Mouse (Mus musculus) gastrocnemius, postnatal 14 days (tissue): Measurements from ENCODE around the gene Rgl1. TPM values are rescaled to one million over a fixed set of nuclear protein-coding genes. Genes with fewer than 3 reads are reported as not detected.
"Not testable (repeated sequence)": the region's sequence is repeated elsewhere in the genome, so short reads cannot be mapped to it uniquely, and the experiment has no call there.

Experiments used
- DNase-seq: peaks from one replicate; pipeline ENCODE4 v3.0.0; 2021; ENCODE audit warnings: mixed read lengths
- intact Hi-C: fragments of 180-260 bp; cut with DNase I; formaldehyde crosslinking; loops from one replicate; pipeline ENCODE4 v1.15.1; 2025; ENCODE audit warnings: low total_unique reads
- total RNA-seq, 2 experiments: library from RNA; stranded (reverse); gene quantifications; 2 replicates each; pipeline ENCODE4 v1.2.3; 2021

Gene Rgl1
- total RNA-seq, 2 experiments from 2014 or later, result 19.6 to 23.3 TPM

- intact Hi-C loops, result loop anchor here (10.0 kb wide), 1 partner anchor 115 kb away; the partner anchor contains the start of gene Smg7
- no peak for DNase-seq
These were observed 24.1 kb upstream of the Rgl1 start for GRCm38 (mm10) chr1:152790254-152790653.

- intact Hi-C loops, result no loop called here
- no peak for DNase-seq
These were observed 22.0 kb upstream of the Rgl1 start for GRCm38 (mm10) chr1:152788121-152788660.

GRCm38 (mm10) chr1:152786953-152787352 lies 20.8 kb upstream of the Rgl1 start:
- no peak for DNase-seq
- intact Hi-C loops, result no loop called here

GRCm38 (mm10) chr1:152785446-152785845 lies 19.3 kb upstream of the Rgl1 start:
- DNase-seq, intact Hi-C loops: not testable (repeated sequence)

- no peak for DNase-seq
- intact Hi-C loops, result no loop called here
These were observed 18.5 kb upstream of the Rgl1 start for GRCm38 (mm10) chr1:152784620-152785019.

GRCm38 (mm10) chr1:152779071-152779737 lies 13.1 kb upstream of the Rgl1 start:
- peak; percentile 75 for DNase-seq
- intact Hi-C loops, result no loop called here

GRCm38 (mm10) chr1:152774601-152775000 lies 8.4 kb upstream of the Rgl1 start:
- DNase-seq, intact Hi-C loops: not testable (repeated sequence)

GRCm38 (mm10) chr1:152771016-152771415 lies 4.9 kb upstream of the Rgl1 start:
- intact Hi-C loops, result no loop called here
- DNase-seq, result no peak

- peak; percentile 73 for DNase-seq
- intact Hi-C loops, result no loop called here
These were observed 1.8 kb upstream of the Rgl1 start for GRCm38 (mm10) chr1:152767749-152768488.

- intact Hi-C loops, result no loop called here
- peak; percentile 27 for DNase-seq
These were observed 925 bp upstream of the Rgl1 start for GRCm38 (mm10) chr1:152766804-152767748.

- no peak for DNase-seq
- intact Hi-C loops, result no loop called here
These were observed 4.4 kb downstream of the Rgl1 start for GRCm38 (mm10) chr1:152761791-152762190.

- no peak for DNase-seq
These were observed 15.7 kb downstream of the Rgl1 start, which contains the start of gene Apobec4 for GRCm38 (mm10) chr1:152750312-152750965. Apobec4 (plus strand) TSS chr1:152750551.

GRCm38 (mm10) chr1:152749276-152749675 lies 16.9 kb downstream of the Rgl1 start:
- intact Hi-C loops, result no loop called here
- DNase-seq, result no peak

More at GRCm38 (mm10) chr1:152750312-152750965, 15.7 kb downstream of the Rgl1 start, which contains the start of gene Apobec4:
- intact Hi-C loops, result no loop called here

- intact Hi-C loops, result loop anchor here (2.0 kb wide), 1 partner anchor 226 kb away; no protein-coding TSS in a partner anchor
- peak; percentile 75 for DNase-seq
These were observed 19.7 kb downstream of the Rgl1 start for GRCm38 (mm10) chr1:152746426-152746825.

GRCm38 (mm10) chr1:152743095-152743826 lies 22.9 kb downstream of the Rgl1 start:
- intact Hi-C loops, result no loop called here
- DNase-seq, result no peak

GRCm38 (mm10) chr1:152739374-152739773 lies 26.8 kb downstream of the Rgl1 start:
- no peak for DNase-seq
- intact Hi-C loops, result no loop called here

- intact Hi-C loops, result no loop called here
- no peak for DNase-seq
These were observed 27.4 kb downstream of the Rgl1 start for GRCm38 (mm10) chr1:152738793-152739192.

GRCm38 (mm10) chr1:152727604-152728236 lies 38.4 kb downstream of the Rgl1 start:
- no peak for DNase-seq
- intact Hi-C loops, result no loop called here
